Comparison of ENCODE assay signal across 8 mouse cellular contexts in the genomic region with DNA sequence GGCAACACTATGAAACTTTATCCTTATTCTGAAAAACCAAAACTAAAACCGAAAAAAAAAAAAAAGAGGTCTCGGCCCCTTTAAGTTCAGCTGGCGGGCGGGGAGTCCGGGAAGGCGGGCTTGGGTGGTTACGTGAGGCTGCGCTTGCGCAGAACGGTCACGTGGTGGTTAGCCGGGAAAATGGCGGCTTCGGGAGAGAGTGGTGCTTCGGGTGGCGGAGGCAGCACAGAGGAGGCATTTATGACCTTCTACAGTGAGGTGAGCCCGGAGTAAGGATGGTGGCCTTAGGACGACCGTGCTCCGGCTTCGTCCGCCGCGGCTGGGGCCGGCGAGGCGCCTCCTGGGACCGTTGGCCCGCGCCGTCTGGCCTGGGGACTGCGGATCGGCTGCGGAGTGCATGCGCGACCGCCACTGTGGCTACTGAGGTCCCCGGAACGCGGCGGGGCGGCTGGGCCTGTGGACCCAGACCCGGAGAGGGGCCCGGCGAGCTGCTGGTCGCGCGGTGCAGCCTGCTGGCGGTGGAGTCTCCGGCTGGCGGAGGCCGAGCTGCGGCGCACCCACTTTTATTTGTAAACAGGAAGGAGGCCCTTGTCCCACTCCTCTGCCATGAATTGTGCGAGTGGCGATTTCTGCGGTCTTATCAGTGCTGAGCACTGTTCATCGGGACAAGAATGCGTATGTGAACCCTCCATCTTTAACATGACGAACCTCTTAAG. TPM values are rescaled to one million over a fixed set of nuclear protein-coding genes. Genes with fewer than 3 reads are reported as not detected.
A peak's percentile ranks its signal among the peaks of the same experiment; 100 is the strongest.
DNase-seq lines count a peak whose midpoint lies in the region; ATAC-seq and TF ChIP-seq lines count a peak whose summit lies in the region.

TSS of gene Dnajc8 (plus strand) at position 145 of the 716 bp plus-strand sequence.

- peak within 1 kb of the TSS; percentile 98 for H3K9ac ChIP-seq in heart, embryonic 12.5 days
- H3K9ac ChIP-seq in kidney, postnatal 0 days (ENCODE audit: low read depth, low read length) = peak within 1 kb of the TSS; percentile 96
- peak within 1 kb of the TSS; percentile 96 for H3K9ac ChIP-seq in liver, embryonic 11.5 days (ENCODE audit: low read depth, low read length)
- peak within 1 kb of the TSS; percentile 94 for H3K9ac ChIP-seq in stomach, embryonic 14.5 days (replicated peaks; ENCODE audit: low read depth, low read length)

- H3K9me3 ChIP-seq in erythroblast, embryonic 14.5 days (ENCODE audit: control insufficient read depth, low read length) = no peaks in the 10 kb centered on the region
- H3K9me3 ChIP-seq in heart, embryonic 12.5 days (replicated peaks) = no peaks in the 10 kb centered on the region
- H3K9me3 ChIP-seq in kidney, postnatal 0 days (replicated peaks; ENCODE audit: low read length) = no peaks in the 10 kb centered on the region
- H3K9me3 ChIP-seq in liver, embryonic 11.5 days (ENCODE audit: control insufficient read depth, low read length) = no peaks in the 10 kb centered on the region
- no peaks in the 10 kb centered on the region for H3K9me3 ChIP-seq in stomach, embryonic 14.5 days (ENCODE audit: control insufficient read depth, low read depth, low read length)

- under 1% methylated on average over 59 of the region's 60 CpGs for WGBS in heart, embryonic 12.5 days
- WGBS in kidney, postnatal 0 days = under 1% methylated on average over 60 of the region's 60 CpGs
- WGBS in liver, embryonic 11.5 days = under 1% methylated on average over 60 of the region's 60 CpGs
- WGBS in stomach, embryonic 14.5 days = under 1% methylated on average over 60 of the region's 60 CpGs

- H3ac ChIP-seq in C2C12 (ENCODE audit: control insufficient read depth, insufficient read length, low read depth) = peak within 1 kb of the TSS; percentile 89

- H3K27me3 ChIP-seq in C2C12 (ENCODE audit: control insufficient read depth, insufficient read depth, insufficient read length) = no peaks in the 10 kb centered on the region
- no peaks in the 10 kb centered on the region for H3K27me3 ChIP-seq in erythroblast, embryonic 14.5 days (ENCODE audit: control insufficient read depth)
- H3K27me3 ChIP-seq in heart, embryonic 12.5 days (replicated peaks) = no peaks in the 10 kb centered on the region
- H3K27me3 ChIP-seq in kidney, postnatal 0 days (ENCODE audit: insufficient read depth, low read length) = no peaks in the 10 kb centered on the region
- H3K27me3 ChIP-seq in liver, embryonic 11.5 days (replicated peaks; ENCODE audit: control insufficient read depth, insufficient read depth, low read length) = no peaks in the 10 kb centered on the region
- no peaks in the 10 kb centered on the region for H3K27me3 ChIP-seq in stomach, embryonic 14.5 days (ENCODE audit: control insufficient read depth, insufficient read depth, low read length)

- peak within 1 kb of the TSS; percentile 78 for H3K4me3 ChIP-seq in C2C12 (ENCODE audit: insufficient read depth, poor library complexity, severe bottlenecking)
- peak within 1 kb of the TSS; percentile 76 for H3K4me3 ChIP-seq in erythroblast, embryonic 14.5 days (replicated peaks)
- H3K4me3 ChIP-seq in heart, embryonic 12.5 days = peak within 1 kb of the TSS; percentile 99
- peak within 1 kb of the TSS; percentile 95 for H3K4me3 ChIP-seq in kidney, postnatal 0 days (replicated peaks; ENCODE audit: low read depth, low read length)
- peak within 1 kb of the TSS; percentile 100 for H3K4me3 ChIP-seq in liver, embryonic 11.5 days (ENCODE audit: low read depth, low read length)
- peak within 1 kb of the TSS; percentile 100 for H3K4me3 ChIP-seq in stomach, embryonic 14.5 days (ENCODE audit: low read depth, low read length)

- peak; percentile 84 for ATAC-seq in heart, embryonic 12.5 days (ENCODE audit: insufficient number of reproducible peaks, low FRiP score)
- ATAC-seq in kidney, postnatal 0 days (replicated peaks; ENCODE audit: low FRiP score, low read depth) = peak; percentile 70
- ATAC-seq in liver, embryonic 11.5 days (replicated peaks; ENCODE audit: low FRiP score) = peak; percentile 55
- ATAC-seq in stomach, embryonic 14.5 days (ENCODE audit: insufficient number of reproducible peaks, insufficient read depth, low FRiP score, low read depth) = peak; percentile 80

- peaks cover 60% of the 10 kb centered on the region for H3K4me1 ChIP-seq in erythroblast, embryonic 14.5 days (ENCODE audit: control insufficient read depth)
- H3K4me1 ChIP-seq in heart, embryonic 12.5 days (replicated peaks) = peaks cover 29% of the 10 kb centered on the region
- peaks cover 7% of the 10 kb centered on the region; the same call in 1 of the 2 replicates for H3K4me1 ChIP-seq in kidney, postnatal 0 days (replicated peaks; ENCODE audit: insufficient read depth, low read length)
- peaks cover 41% of the 10 kb centered on the region for H3K4me1 ChIP-seq in liver, embryonic 11.5 days (replicated peaks; ENCODE audit: control insufficient read depth, insufficient read depth, low read length)
- peaks cover 25% of the 10 kb centered on the region for H3K4me1 ChIP-seq in stomach, embryonic 14.5 days (ENCODE audit: control insufficient read depth, insufficient read depth, low read length)

- peak within 1 kb of the TSS; percentile 89 for H3K4me2 ChIP-seq in heart, embryonic 12.5 days
- H3K4me2 ChIP-seq in kidney, postnatal 0 days (ENCODE audit: low read length) = peak within 1 kb of the TSS; percentile 86
- H3K4me2 ChIP-seq in liver, embryonic 11.5 days = peak within 1 kb of the TSS; percentile 93
- peak within 1 kb of the TSS; percentile 61 for H3K4me2 ChIP-seq in stomach, embryonic 14.5 days (replicated peaks; ENCODE audit: low read depth, low read length)

- DNase-seq in brain, embryonic 14.5 days (ENCODE audit: low read depth) = peak; percentile 97
- peak; percentile 97 for DNase-seq in kidney, postnatal 0 days (ENCODE audit: low spot score)
- peak; percentile 87 for DNase-seq in liver, embryonic 11.5 days (ENCODE audit: low spot score)
- peak; percentile 97 for DNase-seq in naive thymus-derived CD4-positive, alpha-beta T cell, adult 2 months (ENCODE audit: low read depth)

- peak within 1 kb of the TSS; percentile 94 for H3K27ac ChIP-seq in heart, embryonic 12.5 days (ENCODE audit: poor library complexity, severe bottlenecking)
- peak within 1 kb of the TSS; percentile 90 for H3K27ac ChIP-seq in kidney, postnatal 0 days
- H3K27ac ChIP-seq in liver, embryonic 11.5 days (ENCODE audit: low read depth, low read length) = peak within 1 kb of the TSS; percentile 99
- peak within 1 kb of the TSS; percentile 70; the same call in 1 of the 2 replicates for H3K27ac ChIP-seq in stomach, embryonic 14.5 days (ENCODE audit: low read length)

- H3K79me2 ChIP-seq in C2C12 (ENCODE audit: control insufficient read depth, insufficient read depth) = peaks cover 78% of the 10 kb centered on the region

- H3K36me3 ChIP-seq in C2C12 (ENCODE audit: control insufficient read depth, insufficient read depth) = peaks cover 31% of the 10 kb centered on the region
- peaks cover 63% of the 10 kb centered on the region for H3K36me3 ChIP-seq in erythroblast, embryonic 14.5 days (ENCODE audit: control insufficient read depth)
- H3K36me3 ChIP-seq in heart, embryonic 12.5 days = peaks cover 36% of the 10 kb centered on the region
- peaks cover 11% of the 10 kb centered on the region; the same call in 1 of the 2 replicates for H3K36me3 ChIP-seq in kidney, postnatal 0 days (ENCODE audit: insufficient read depth, low read length)
- peaks cover 16% of the 10 kb centered on the region for H3K36me3 ChIP-seq in liver, embryonic 11.5 days (ENCODE audit: control insufficient read depth, insufficient read depth, low read length)
- H3K36me3 ChIP-seq in stomach, embryonic 14.5 days (ENCODE audit: control insufficient read depth, insufficient read depth, low read length) = peaks cover 10% of the 10 kb centered on the region

- no peak for TF ChIP-seq CTCF in C2C12 (IDR thresholded peaks at IDR 0.05; ENCODE audit: control insufficient read depth, insufficient read depth, insufficient read length)
- TF ChIP-seq CTCF in brain, embryonic 14.5 days (IDR thresholded peaks at IDR 0.05; ENCODE audit: borderline replicate concordance, extremely low read depth, insufficient read depth, insufficient read length) = no peak
- no peak for TF ChIP-seq CTCF in kidney, postnatal 0 days (IDR thresholded peaks at IDR 0.05; ENCODE audit: low read depth)

- peaks cover 59% of the 10 kb centered on the region for H3K79me3 ChIP-seq in C2C12 (ENCODE audit: low read depth)

- peak; percentile 70; the same call in 1 of the 2 replicates for TF ChIP-seq POLR2A in brain, embryonic 14.5 days (IDR thresholded peaks at IDR 0.05; ENCODE audit: borderline replicate concordance, extremely low read depth, insufficient read depth, insufficient read length, poor library complexity, severe bottlenecking)

TF ChIP-seq in C2C12, 6 proteins besides CTCF, POLR2A, EP300 and RAD21:
- TF ChIP-seq MYOD1 (IDR thresholded peaks at IDR 0.05; ENCODE audit: control insufficient read depth, insufficient read length, low read depth) = no peak
- no peak for TF ChIP-seq CEBPB (IDR thresholded peaks at IDR 0.05; ENCODE audit: low read depth)
- TF ChIP-seq MAX (IDR thresholded peaks at IDR 0.05) = peak; percentile 82
- no peak for TF ChIP-seq MYOG (IDR thresholded peaks at IDR 0.05; ENCODE audit: control insufficient read depth, extremely low read depth, insufficient read length)
- TF ChIP-seq USF1 (IDR thresholded peaks at IDR 0.05; ENCODE audit: low read depth) = peak; percentile 99
- TF ChIP-seq FOSL1 (IDR thresholded peaks at IDR 0.05; ENCODE audit: insufficient read depth, low read length, poor library complexity, severe bottlenecking) = no peak
TF ChIP-seq in C2C12: peak in this region for 2.

RNA-seq across cellular contexts. Expression of gene Dnajc8, which starts in this region (rescaled TPM):
- 104 TPM for polyA plus RNA-seq in C2C12 (2012; fragmentation: generic; extraction: Trizol)
- 102 and 106 TPM in 2 replicates for polyA plus RNA-seq in brain, embryonic 14.5 days (2012; rRNA removed)
- 28.3 and 36.9 TPM in 2 replicates for polyA plus RNA-seq in erythroblast, embryonic 14.5 days (2012)
- polyA plus RNA-seq in heart, embryonic 12.5 days (2016; fragmentation: Nextera tagmentation; extraction: Ambion mirVana) = 130 and 135 TPM in 2 replicates
- polyA plus RNA-seq in kidney, postnatal 0 days (2015; fragmentation: Nextera tagmentation; extraction: Ambion mirVana) = 162 and 170 TPM in 2 replicates
- 241 and 245 TPM in 2 replicates for polyA plus RNA-seq in liver, embryonic 11.5 days (2014; fragmentation: Nextera tagmentation; extraction: Ambion mirVana)
- 163 and 171 TPM in 2 replicates for polyA plus RNA-seq in stomach, embryonic 14.5 days (2014; fragmentation: Nextera tagmentation; extraction: Ambion mirVana)

Comparison
In these comparisons a context has a peak if more than half of its experiments do, and no peak if none do; other contexts are left out.
1. Peak in every context shown above with its lines: DNase-seq, ATAC-seq, H3K4me3 ChIP-seq and H3K27ac ChIP-seq.